Mouse (Mus musculus): ENCODE measurements around the gene Qprt. TPM values are rescaled to one million over a fixed set of nuclear protein-coding genes. Genes with fewer than 3 reads are reported as not detected.

Qprt gene
- polyA plus RNA-seq, 2 experiments: 35.6 to 48.6 TPM

GRCm38 (mm10) chr7:127140623-127141404, 18.8 kb upstream of the Qprt start:
- Histone ChIP-seq H3K27me3 (ENCODE audit: control insufficient read depth, insufficient read depth, low read length) (no peaks in the 10 kb centered on the region), H3K9me3 (ENCODE audit: control insufficient read depth, low read length) (no peaks in the 10 kb centered on the region), H3K36me3 (replicated peaks; ENCODE audit: control insufficient read depth, insufficient read depth, low read depth) (no peaks in the 10 kb centered on the region), H3K4me1 (replicated peaks; ENCODE audit: control insufficient read depth in 2 of 2, insufficient read depth in 2 of 2, low read length in 1 of 2) (peaks cover 28 to 61% of the 10 kb centered on the region in 2 experiments), H3K27ac (peak overlapping the region; percentile 48), H3K4me3 (ENCODE audit: insufficient read depth in 1 of 2, low read depth in 2 of 2, low read length in 2 of 2) (no peak overlapping the region), H3K9ac (replicated peaks) (no peak overlapping the region), H3K4me2 (ENCODE audit: low read depth) (no peak overlapping the region)
- TF ChIP-seq CTCF (IDR thresholded peaks at IDR 0.05; ENCODE audit: low read depth) (peak; percentile 59), EP300 (IDR thresholded peaks at IDR 0.05; ENCODE audit: low read depth) (no peak)
- DNase-seq (ENCODE audit: low read depth in 3 of 3, low spot score in 3 of 3) (no peak), ATAC-seq (ENCODE audit: insufficient read depth) (no peak)
- 31% methylated on average over 7 of the region's 7 CpGs for WGBS (ENCODE audit: insufficient replicate concordance)

GRCm38 (mm10) chr7:127139562-127139961, 17.5 kb upstream of the Qprt start:
- Histone ChIP-seq H3K9ac (replicated peaks) (peak overlapping the region; percentile 40), H3K4me3 (ENCODE audit: insufficient read depth in 1 of 2, low read depth in 2 of 2, low read length in 2 of 2) (peak overlapping the region in 1 of 2 experiments; percentile 10; a peak in 1 of 4 replicates), H3K4me1 (replicated peaks; ENCODE audit: control insufficient read depth in 2 of 2, insufficient read depth in 2 of 2, low read length in 1 of 2) (peaks cover 31 to 66% of the 10 kb centered on the region in 2 experiments), H3K36me3 (replicated peaks; ENCODE audit: control insufficient read depth, insufficient read depth, low read depth) (no peaks in the 10 kb centered on the region), H3K27me3 (ENCODE audit: control insufficient read depth, insufficient read depth, low read length) (no peaks in the 10 kb centered on the region), H3K27ac (peak overlapping the region; percentile 65), H3K9me3 (ENCODE audit: control insufficient read depth, low read length) (no peaks in the 10 kb centered on the region), H3K4me2 (ENCODE audit: low read depth) (peak overlapping the region; percentile 59)
- peak; percentile 52; the same call in 1 of the 2 replicates for ATAC-seq (ENCODE audit: insufficient read depth)
- WGBS (ENCODE audit: insufficient replicate concordance): 10% methylated on average over 5 of the region's 5 CpGs
- TF ChIP-seq EP300 (IDR thresholded peaks at IDR 0.05; ENCODE audit: low read depth) (no peak), CTCF (IDR thresholded peaks at IDR 0.05; ENCODE audit: low read depth) (no peak)
- no peak for DNase-seq (ENCODE audit: low read depth in 3 of 3, low spot score in 3 of 3)

- no peaks in the 10 kb centered on the region for H3K9me3 ChIP-seq (ENCODE audit: control insufficient read depth, low read length)
These were observed 17.1 kb upstream of the Qprt start for GRCm38 (mm10) chr7:127139100-127139499.

GRCm38 (mm10) chr7:127137262-127138017, 15.4 kb upstream of the Qprt start, which contains the start of gene Spn:
TSS of gene Spn (minus strand) at chr7:127137823.
- peak within 1 kb of the TSS; percentile 67 for H3K4me2 ChIP-seq (ENCODE audit: low read depth)
- TF ChIP-seq EP300 (IDR thresholded peaks at IDR 0.05; ENCODE audit: low read depth) (peak; percentile 74), CTCF (IDR thresholded peaks at IDR 0.05; ENCODE audit: low read depth) (no peak)
- no peak for DNase-seq (ENCODE audit: low read depth in 3 of 3, low spot score in 3 of 3)
- no peaks in the 10 kb centered on the region for H3K9me3 ChIP-seq (ENCODE audit: control insufficient read depth, low read length)
- H3K4me3 ChIP-seq (ENCODE audit: insufficient read depth in 1 of 2, low read depth in 2 of 2, low read length in 2 of 2): peak within 1 kb of the TSS; percentile 54 to 55
- no peaks in the 10 kb centered on the region for H3K27me3 ChIP-seq (ENCODE audit: control insufficient read depth, insufficient read depth, low read length)
- ATAC-seq (ENCODE audit: insufficient read depth): peak; percentile 50; the same call in 1 of the 2 replicates
- H3K9ac ChIP-seq (replicated peaks): peak within 1 kb of the TSS; percentile 66
- H3K36me3 ChIP-seq (replicated peaks; ENCODE audit: control insufficient read depth, insufficient read depth, low read depth): no peaks in the 10 kb centered on the region
- peak within 1 kb of the TSS; percentile 70 for H3K27ac ChIP-seq
- 14% methylated on average over 9 of the region's 9 CpGs for WGBS (ENCODE audit: insufficient replicate concordance)
- peaks cover 31 to 53% of the 10 kb centered on the region in 2 experiments for H3K4me1 ChIP-seq (replicated peaks; ENCODE audit: control insufficient read depth in 2 of 2, insufficient read depth in 2 of 2, low read length in 1 of 2)

More at GRCm38 (mm10) chr7:127139100-127139499, 17.1 kb upstream of the Qprt start:
- H3K27ac ChIP-seq: peak overlapping the region; percentile 65
- peak overlapping the region; percentile 40 for H3K9ac ChIP-seq (replicated peaks)
- peak overlapping the region in 1 of 2 experiments; percentile 10; a peak in 1 of 4 replicates for H3K4me3 ChIP-seq (ENCODE audit: insufficient read depth in 1 of 2, low read depth in 2 of 2, low read length in 2 of 2)
- WGBS (ENCODE audit: insufficient replicate concordance): 19% methylated on average over 7 of the region's 7 CpGs
- no peaks in the 10 kb centered on the region for H3K36me3 ChIP-seq (replicated peaks; ENCODE audit: control insufficient read depth, insufficient read depth, low read depth)
- ATAC-seq (ENCODE audit: insufficient read depth): peak; percentile 68
- no peak for TF ChIP-seq CTCF (IDR thresholded peaks at IDR 0.05; ENCODE audit: low read depth)
- peak; percentile 70 for TF ChIP-seq EP300 (IDR thresholded peaks at IDR 0.05; ENCODE audit: low read depth)
- H3K4me2 ChIP-seq (ENCODE audit: low read depth): peak overlapping the region; percentile 59
- H3K4me1 ChIP-seq (replicated peaks; ENCODE audit: control insufficient read depth in 2 of 2, insufficient read depth in 2 of 2, low read length in 1 of 2): peaks cover 31 to 64% of the 10 kb centered on the region in 2 experiments
- DNase-seq (ENCODE audit: low read depth in 3 of 3, low spot score in 3 of 3): peak; percentile 48 to 66 (median 49)
- H3K27me3 ChIP-seq (ENCODE audit: control insufficient read depth, insufficient read depth, low read length): no peaks in the 10 kb centered on the region

Measured in liver, embryonic 14.5 days (tissue).